Mouse (Mus musculus): ENCODE results near the gene Lars2. TPM values are rescaled to one million over a fixed set of nuclear protein-coding genes. Genes with fewer than 3 reads are reported as not detected.
"Not testable (repeated sequence)": the region's sequence is repeated elsewhere in the genome, so short reads cannot be mapped to it uniquely, and the experiment has no call there.

Lars2 gene
- polyA plus RNA-seq, 1 experiment from 2014 or later = 749 TPM

DNA sequence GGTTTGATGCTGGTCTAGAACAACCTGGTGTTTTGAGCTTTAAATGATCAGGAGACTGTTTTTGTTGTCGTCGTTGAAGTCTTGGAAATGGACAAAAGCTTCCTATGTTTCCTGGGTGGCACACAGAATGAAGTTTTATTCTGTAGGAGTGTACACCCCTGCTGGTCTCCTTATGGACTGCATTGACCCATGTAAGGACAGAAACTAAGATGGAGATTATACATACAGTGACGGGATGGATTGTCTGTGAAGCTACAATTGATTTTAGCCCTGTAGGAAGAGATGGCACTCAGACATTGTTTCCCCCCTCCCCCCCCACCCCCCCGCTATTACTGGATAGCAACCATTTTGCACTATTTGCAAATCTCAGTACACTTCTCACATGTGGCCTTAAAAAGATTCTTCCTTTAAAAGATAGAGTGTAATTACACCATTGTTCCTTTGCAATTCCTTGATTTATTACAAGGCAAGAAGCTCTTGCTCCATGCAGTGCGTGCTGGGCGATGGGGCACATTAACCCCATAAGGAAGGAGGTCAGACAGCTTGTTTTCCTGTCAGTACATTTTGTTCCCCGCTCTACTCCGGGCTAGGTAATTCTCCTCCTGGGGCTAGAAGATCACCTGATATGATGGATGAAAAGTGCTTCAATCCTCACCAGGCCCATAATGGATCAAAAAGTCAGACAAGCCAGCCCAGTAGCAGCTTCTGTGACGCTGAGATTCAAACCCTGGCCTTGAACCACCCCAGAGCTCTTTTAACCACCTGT is 602 bp upstream of the Lars2 start:
- peak overlapping the region; percentile 86 for H3K27ac ChIP-seq (replicated peaks)
- WGBS = 41% methylated on average over 9 of the region's 9 CpGs
- DNase-seq (ENCODE audit: low spot score) = no peak

DNA sequence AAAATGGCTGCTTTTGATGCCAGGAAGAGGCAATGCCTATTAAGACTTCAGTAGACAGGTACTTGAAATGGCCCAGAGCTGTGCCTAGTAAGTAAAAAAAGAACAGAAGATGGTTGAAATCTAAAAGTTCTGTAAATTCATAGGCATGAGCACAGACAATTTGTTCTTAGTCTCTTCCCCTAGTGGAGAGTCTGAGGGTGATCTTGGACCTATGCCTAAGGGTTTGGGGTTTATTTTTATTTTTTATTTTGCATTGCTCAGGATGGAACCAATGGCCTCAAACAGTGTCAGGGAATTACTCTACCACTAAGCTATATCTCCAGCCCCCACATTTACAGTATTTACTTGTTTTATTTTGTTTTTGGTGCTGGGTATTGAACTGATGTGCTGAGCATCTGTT is 909 bp downstream of the Lars2 start:
- Histone ChIP-seq H3K27me3 (replicated peaks; ENCODE audit: low read depth, poor library complexity, severe bottlenecking) (no peaks in the 10 kb centered on the region), H3K4me1 (peaks cover 16% of the 10 kb centered on the region), H3K4me3 (peak overlapping the region; percentile 72), H3K9me3 (no peaks in the 10 kb centered on the region), H3K36me3 (replicated peaks) (peaks cover 10% of the 10 kb centered on the region), H3K27ac (replicated peaks) (peak overlapping the region; percentile 86)
- peak; percentile 3 for DNase-seq (ENCODE audit: low spot score)

More for the DNA sequence above, 602 bp upstream of the Lars2 start:
- no peaks in the 10 kb centered on the region for H3K9me3 ChIP-seq
- H3K4me3 ChIP-seq = peak overlapping the region; percentile 72
- peaks cover 16% of the 10 kb centered on the region for H3K4me1 ChIP-seq
- H3K27me3 ChIP-seq (replicated peaks; ENCODE audit: low read depth, poor library complexity, severe bottlenecking) = no peaks in the 10 kb centered on the region
- H3K36me3 ChIP-seq (replicated peaks) = no peaks in the 10 kb centered on the region

DNA sequence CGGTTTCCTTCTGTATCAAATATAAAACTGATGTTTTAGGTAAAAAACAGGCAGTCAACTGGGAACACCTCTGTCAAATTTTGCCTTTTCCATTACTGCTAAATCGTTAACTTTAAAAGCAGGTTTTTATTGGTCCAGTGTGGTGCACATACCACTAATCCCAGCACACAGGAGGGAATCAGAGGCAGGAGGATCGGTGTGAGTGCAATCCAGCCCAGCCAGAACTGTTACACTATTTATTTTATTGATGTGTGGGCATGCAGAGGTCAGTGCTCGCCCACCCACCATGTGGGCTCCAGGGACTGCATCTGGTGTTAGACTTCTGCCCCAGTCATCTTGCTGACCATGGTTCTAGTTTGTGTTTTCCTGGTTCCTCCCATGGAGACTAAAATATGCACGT is 15.7 kb downstream of the Lars2 start:
- 0 out of 2 replicates have a peak, but pooled peaks cover 3% of the 10 kb centered on the region for H3K4me1 ChIP-seq
- H3K27me3 ChIP-seq (replicated peaks; ENCODE audit: low read depth, poor library complexity, severe bottlenecking) = no peaks in the 10 kb centered on the region
- 80% methylated on average over 5 of the region's 5 CpGs for WGBS
- H3K9me3 ChIP-seq = no peaks in the 10 kb centered on the region
- H3K36me3 ChIP-seq (replicated peaks) = peaks cover 22% of the 10 kb centered on the region
- H3K27ac ChIP-seq (replicated peaks) = no peak overlapping the region
- no peak overlapping the region for H3K4me3 ChIP-seq
- peak; percentile 7 for DNase-seq (ENCODE audit: low spot score)

- no peak overlapping the region for H3K4me3 ChIP-seq
- H3K9me3 ChIP-seq = no peaks in the 10 kb centered on the region
- WGBS = 91% methylated on average over 3 of the region's 3 CpGs
- H3K27me3 ChIP-seq (replicated peaks; ENCODE audit: low read depth, poor library complexity, severe bottlenecking) = no peaks in the 10 kb centered on the region
- H3K27ac ChIP-seq (replicated peaks) = no peak overlapping the region
- DNase-seq (ENCODE audit: low spot score) = no peak
- 0 out of 2 replicates have a peak, but pooled peaks cover 3% of the 10 kb centered on the region for H3K4me1 ChIP-seq
- peaks cover 18% of the 10 kb centered on the region for H3K36me3 ChIP-seq (replicated peaks)
Measured at GRCm38 (mm10) chr9:123384696-123385095, 18.0 kb downstream of the Lars2 start.

GRCm38 (mm10) chr9:123385352-123386198 is 18.8 kb downstream of the Lars2 start:
- DNase-seq (ENCODE audit: low spot score) = no peak
- H3K4me1 ChIP-seq = 0 out of 2 replicates have a peak, but pooled peaks cover 3% of the 10 kb centered on the region
- H3K4me3 ChIP-seq = no peak overlapping the region
- H3K27ac ChIP-seq (replicated peaks) = no peak overlapping the region
- H3K27me3 ChIP-seq (replicated peaks; ENCODE audit: low read depth, poor library complexity, severe bottlenecking) = no peaks in the 10 kb centered on the region
- H3K36me3 ChIP-seq (replicated peaks) = peaks cover 22% of the 10 kb centered on the region
- WGBS = 86% methylated on average over 5 of the region's 5 CpGs
- no peaks in the 10 kb centered on the region for H3K9me3 ChIP-seq

DNA sequence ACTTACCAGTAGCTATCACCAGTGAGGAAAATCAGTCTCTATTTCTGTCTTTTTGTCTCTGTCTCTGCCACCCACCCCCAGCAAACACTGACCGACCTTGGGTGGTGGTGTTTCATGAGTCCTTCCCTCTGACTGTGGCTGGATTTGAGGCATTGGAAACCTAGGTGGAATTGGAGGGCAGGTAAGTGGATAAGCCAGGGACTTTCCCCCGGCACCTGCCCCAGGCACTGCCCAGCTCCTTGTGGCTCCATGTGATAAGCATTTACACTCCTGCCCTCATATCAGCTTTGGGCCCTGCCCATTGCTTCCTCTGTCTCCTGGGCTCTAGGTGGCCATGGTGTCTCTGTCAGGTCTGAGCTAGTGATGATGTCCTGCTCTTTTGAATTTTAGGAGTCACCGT is 19.6 kb downstream of the Lars2 start:
- no peaks in the 10 kb centered on the region for H3K9me3 ChIP-seq
- no peak for DNase-seq (ENCODE audit: low spot score)
- WGBS = 91% methylated on average over 3 of the region's 3 CpGs
- peaks cover 17% of the 10 kb centered on the region for H3K36me3 ChIP-seq (replicated peaks)
- 0 out of 2 replicates have a peak, but pooled peaks cover 3% of the 10 kb centered on the region for H3K4me1 ChIP-seq
- H3K27ac ChIP-seq (replicated peaks) = no peak overlapping the region
- H3K4me3 ChIP-seq = no peak overlapping the region
- H3K27me3 ChIP-seq (replicated peaks; ENCODE audit: low read depth, poor library complexity, severe bottlenecking) = no peaks in the 10 kb centered on the region

DNA sequence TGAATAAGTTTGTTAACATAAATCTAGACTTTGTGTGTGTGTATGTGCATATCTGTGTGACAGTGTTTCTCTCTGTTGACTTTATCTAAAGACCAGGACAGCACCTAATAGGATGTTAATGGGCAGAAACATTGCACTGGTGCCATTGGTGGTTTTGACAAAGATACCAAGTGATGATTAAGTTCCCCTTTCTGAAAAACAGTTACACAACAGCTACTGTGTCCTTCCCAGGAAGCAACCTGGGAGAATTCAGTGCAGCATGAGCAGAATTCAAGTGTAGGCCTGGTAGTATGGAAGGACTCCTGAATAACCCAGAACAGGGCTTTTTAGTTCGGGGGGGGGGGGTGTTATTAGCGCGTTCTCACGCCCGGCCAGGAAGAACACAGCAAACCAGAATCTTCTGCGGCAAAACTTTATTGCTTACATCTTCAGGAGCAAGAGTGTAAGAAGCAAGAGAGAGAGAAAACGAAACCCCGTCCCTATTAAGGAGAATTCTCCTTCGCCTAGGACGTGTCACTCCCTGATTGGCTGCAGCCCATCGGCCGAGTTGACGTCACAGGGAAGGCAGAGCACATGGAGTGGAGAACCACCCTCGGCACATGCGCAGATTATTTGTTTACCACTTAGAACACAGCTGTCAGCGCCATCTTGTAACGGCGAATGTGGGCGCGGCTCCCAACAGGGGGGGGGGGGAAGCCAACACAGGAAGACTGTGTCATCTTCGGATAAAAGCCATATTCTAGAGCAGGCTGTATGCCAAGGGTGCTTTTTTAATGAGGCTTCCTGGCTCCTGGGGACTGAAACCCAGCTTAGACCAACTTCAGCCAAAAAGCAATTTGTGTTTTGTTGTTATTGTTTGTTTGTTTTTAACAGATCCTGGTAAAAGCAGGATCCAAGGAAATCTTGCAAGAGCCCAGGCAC is 21.6 kb downstream of the Lars2 start:
- peaks cover 15% of the 10 kb centered on the region for H3K36me3 ChIP-seq (replicated peaks)
- not testable (repeated sequence) for H3K4me3 ChIP-seq; DNase-seq (ENCODE audit: low spot score); H3K27me3 ChIP-seq (replicated peaks; ENCODE audit: low read depth, poor library complexity, severe bottlenecking); H3K9me3 ChIP-seq; H3K4me1 ChIP-seq; H3K27ac ChIP-seq (replicated peaks)
- WGBS = 96% methylated on average over 12 of the region's 21 CpGs

- Histone ChIP-seq H3K4me3 (no peak overlapping the region), H3K36me3 (replicated peaks) (peaks cover 17% of the 10 kb centered on the region), H3K27ac (replicated peaks) (no peak overlapping the region), H3K9me3 (no peaks in the 10 kb centered on the region), H3K27me3 (replicated peaks; ENCODE audit: low read depth, poor library complexity, severe bottlenecking) (no peaks in the 10 kb centered on the region), H3K4me1 (no peaks in the 10 kb centered on the region)
- 87% methylated on average over 5 of the region's 5 CpGs for WGBS
- no peak for DNase-seq (ENCODE audit: low spot score)
Measured at GRCm38 (mm10) chr9:123391140-123391849, 24.6 kb downstream of the Lars2 start.

DNA sequence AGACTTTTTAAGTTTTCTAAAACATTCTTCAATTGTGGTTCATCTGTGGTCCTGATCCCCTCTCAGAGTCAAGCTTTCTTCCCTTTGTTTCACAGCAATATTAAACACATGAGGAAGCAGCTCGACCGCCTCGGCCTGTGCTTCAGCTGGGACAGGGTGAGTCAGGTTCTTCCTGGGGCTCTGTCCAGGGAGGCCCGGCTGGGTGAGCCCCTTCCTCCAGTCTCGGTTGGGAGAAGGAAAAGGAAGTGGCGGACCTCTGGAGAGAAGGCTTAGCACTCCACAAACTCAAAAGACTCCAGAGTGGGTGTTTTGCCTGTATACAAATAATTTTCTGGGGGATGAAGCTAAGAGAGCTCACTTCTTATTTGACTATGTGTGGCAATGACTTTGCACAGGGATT is 28.1 kb downstream of the Lars2 start:
- no peaks in the 10 kb centered on the region for H3K9me3 ChIP-seq
- peaks cover 7% of the 10 kb centered on the region; the same call in 1 of the 2 replicates for H3K36me3 ChIP-seq (replicated peaks)
- WGBS = 78% methylated on average over 6 of the region's 6 CpGs
- H3K27me3 ChIP-seq (replicated peaks; ENCODE audit: low read depth, poor library complexity, severe bottlenecking) = no peaks in the 10 kb centered on the region
- no peak overlapping the region for H3K4me3 ChIP-seq
- no peaks in the 10 kb centered on the region for H3K4me1 ChIP-seq
- no peak for DNase-seq (ENCODE audit: low spot score)
- H3K27ac ChIP-seq (replicated peaks) = no peak overlapping the region

DNA sequence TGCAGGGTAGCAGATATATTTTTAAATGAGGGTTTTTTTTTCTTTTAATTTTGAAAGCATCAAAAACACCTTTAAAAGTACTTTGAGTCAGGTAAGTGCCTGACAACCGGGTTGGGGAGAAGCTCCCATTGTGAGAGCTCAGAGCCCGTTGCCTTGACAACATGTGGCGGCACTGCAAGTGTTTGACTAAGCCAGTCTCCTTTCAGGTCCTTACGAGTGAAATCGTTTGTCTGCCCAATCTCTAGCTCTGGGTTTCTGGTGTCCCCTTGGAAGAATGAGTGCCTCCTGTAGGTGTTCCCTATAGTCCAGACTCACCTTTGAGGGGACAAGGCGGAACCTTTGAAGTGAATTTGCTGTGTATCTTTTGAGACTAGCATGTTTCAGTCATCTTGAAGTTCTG is 31.0 kb downstream of the Lars2 start:
- H3K36me3 ChIP-seq (replicated peaks) = peaks cover 4% of the 10 kb centered on the region; the same call in 1 of the 2 replicates
- H3K27ac ChIP-seq (replicated peaks) = no peak overlapping the region
- no peak overlapping the region for H3K4me3 ChIP-seq
- WGBS = 53% methylated on average over 6 of the region's 6 CpGs
- no peaks in the 10 kb centered on the region for H3K27me3 ChIP-seq (replicated peaks; ENCODE audit: low read depth, poor library complexity, severe bottlenecking)
- H3K9me3 ChIP-seq = no peaks in the 10 kb centered on the region
- H3K4me1 ChIP-seq = no peaks in the 10 kb centered on the region
- no peak for DNase-seq (ENCODE audit: low spot score)

- WGBS = 89% methylated on average over 3 of the region's 3 CpGs
- Histone ChIP-seq H3K27ac (replicated peaks) (no peak overlapping the region), H3K4me3 (no peak overlapping the region), H3K9me3 (no peaks in the 10 kb centered on the region), H3K4me1 (no peaks in the 10 kb centered on the region), H3K27me3 (replicated peaks; ENCODE audit: low read depth, poor library complexity, severe bottlenecking) (no peaks in the 10 kb centered on the region), H3K36me3 (replicated peaks) (0 out of 2 replicates have a peak, but pooled peaks cover 2% of the 10 kb centered on the region)
- no peak for DNase-seq (ENCODE audit: low spot score)
Measured at GRCm38 (mm10) chr9:123402215-123402614, 35.5 kb downstream of the Lars2 start.

Measured in embryonic facial prominence, embryonic 10.5 days (tissue).